Mouse (Mus musculus): ENCODE data around the gene Olfr45. TPM values are rescaled to one million over a fixed set of nuclear protein-coding genes. Genes with fewer than 3 reads are reported as not detected.

The Olfr45 gene
- not detected in 2 replicates for polyA plus RNA-seq (2015; fragmentation: Nextera tagmentation; extraction: Ambion mirVana)

DNA sequence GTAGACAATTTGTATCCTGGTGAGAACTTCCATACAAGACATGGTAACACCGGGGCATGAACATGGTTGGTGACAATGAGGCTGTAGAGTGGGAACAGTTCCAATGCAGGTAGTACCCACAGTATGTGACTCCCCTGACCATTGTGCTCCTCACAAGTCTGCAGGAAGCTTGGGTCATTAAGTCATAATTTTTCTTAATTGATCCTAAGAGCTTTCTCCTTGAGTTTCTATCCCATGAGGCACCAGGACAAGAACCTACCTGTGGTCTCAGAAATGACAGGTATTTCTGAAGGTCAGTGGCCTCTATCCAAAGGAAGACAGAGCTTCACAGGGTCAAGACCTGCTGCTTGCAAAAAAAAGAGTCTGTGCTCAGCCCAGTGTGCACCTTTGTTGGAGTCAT lies at the start of gene Olfr45:
Gene Olfr45, plus strand, starts transcription at position 301 of the 400 bp plus-strand sequence.

DNA sequence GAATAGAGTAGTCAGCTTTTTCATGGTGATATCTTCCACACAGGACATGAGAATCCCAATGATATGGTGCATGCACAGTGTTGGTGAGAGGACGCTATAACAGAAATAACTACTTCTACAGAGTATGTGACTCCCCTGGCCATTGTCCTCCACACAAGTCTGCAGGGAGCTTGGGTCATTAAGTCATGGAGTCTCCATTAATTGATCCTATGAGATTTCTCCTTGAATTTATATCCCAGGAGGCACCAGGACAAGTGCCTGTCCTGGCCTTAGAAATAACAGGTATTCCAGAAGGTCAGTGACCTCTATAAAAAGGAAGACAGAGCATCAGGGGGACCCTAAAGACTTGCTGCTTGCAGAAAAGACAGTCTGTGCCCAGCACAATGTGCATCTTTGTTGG lies 35.6 kb upstream of the Olfr45 start, which contains the start of gene Olfr53:
Gene Olfr53, plus strand, starts transcription at position 301 of the 400 bp plus-strand sequence.

DNA sequence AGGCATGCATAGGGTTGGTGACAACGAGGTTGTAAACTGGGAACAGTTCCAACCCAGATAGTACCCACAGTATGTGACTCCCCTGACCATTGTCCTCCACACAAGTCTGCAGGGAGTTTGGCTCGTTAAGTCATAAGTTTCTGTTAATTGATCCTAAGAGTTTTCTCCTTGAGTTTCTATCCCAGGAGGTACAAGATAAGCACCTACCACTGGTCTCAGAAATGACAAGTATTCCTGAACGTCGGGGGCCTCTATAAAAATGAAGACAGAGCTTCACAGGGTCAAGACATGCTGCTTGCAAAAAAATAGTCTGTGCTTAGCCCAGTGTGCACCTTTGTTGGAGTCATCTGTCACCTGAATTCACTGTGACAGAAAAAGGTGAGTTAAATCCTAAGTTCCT lies 22.1 kb upstream of the Olfr45 start, which contains the start of gene Olfr539:
Gene Olfr539, plus strand, starts transcription at position 301 of the 400 bp plus-strand sequence.

DNA sequence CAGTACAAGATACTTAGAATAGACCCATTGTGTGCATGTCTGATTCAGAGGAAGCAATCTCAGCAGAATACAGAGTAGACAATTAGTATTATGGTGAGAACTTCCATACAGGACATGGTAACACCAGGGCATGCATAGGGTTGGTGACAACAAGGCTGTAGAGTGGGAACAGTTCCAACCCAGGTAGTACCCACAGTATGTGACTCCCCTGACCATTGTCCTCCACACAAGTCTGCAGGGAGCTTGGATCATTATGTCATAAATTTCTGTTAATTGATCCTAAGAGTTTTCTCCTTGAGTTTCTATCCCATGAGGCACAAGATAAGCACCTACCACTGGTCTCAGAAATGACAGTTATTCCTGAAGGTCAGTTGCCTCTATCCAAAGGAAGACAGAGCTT lies 15.2 kb downstream of the Olfr45 start, which contains the start of gene Olfr541:
Gene Olfr541, plus strand, starts transcription at position 301 of the 400 bp plus-strand sequence.

Other genes starting within 250 kb of the Olfr45 start
- gene Olfr533, start 218.6 kb upstream of the Olfr45 start, polyA plus RNA-seq (2015; fragmentation: Nextera tagmentation; extraction: Ambion mirVana), result not detected in 2 replicates
- gene Olfr535, start 197.7 kb upstream of the Olfr45 start, polyA plus RNA-seq (2015; fragmentation: Nextera tagmentation; extraction: Ambion mirVana), result not detected in 2 replicates
- not detected in 2 replicates for gene Olfr536, start 174.6 kb upstream of the Olfr45 start, polyA plus RNA-seq (2015; fragmentation: Nextera tagmentation; extraction: Ambion mirVana)
- not detected in 2 replicates for gene Olfr538, start 114.1 kb upstream of the Olfr45 start, polyA plus RNA-seq (2015; fragmentation: Nextera tagmentation; extraction: Ambion mirVana)
- gene Olfr46, start 80.7 kb upstream of the Olfr45 start, polyA plus RNA-seq (2015; fragmentation: Nextera tagmentation; extraction: Ambion mirVana), result 0.01 TPM in 2 replicates
- gene Olfr61, start 53.0 kb upstream of the Olfr45 start, polyA plus RNA-seq (2015; fragmentation: Nextera tagmentation; extraction: Ambion mirVana), result not detected in 2 replicates
- gene Olfr53, start 35.5 kb upstream of the Olfr45 start, polyA plus RNA-seq (2015; fragmentation: Nextera tagmentation; extraction: Ambion mirVana), result not detected in 2 replicates
- gene Olfr539, start 22.0 kb upstream of the Olfr45 start, polyA plus RNA-seq (2015; fragmentation: Nextera tagmentation; extraction: Ambion mirVana), result not detected in 2 replicates
- gene Olfr541, start 15.3 kb downstream of the Olfr45 start, polyA plus RNA-seq (2015; fragmentation: Nextera tagmentation; extraction: Ambion mirVana), result not detected in 2 replicates
- 0.19 and 0.23 TPM in 2 replicates for gene Cyp2e1, start 81.8 kb downstream of the Olfr45 start, polyA plus RNA-seq (2015; fragmentation: Nextera tagmentation; extraction: Ambion mirVana)
- 0.16 TPM in 1 of 2 replicates, not detected in the other for gene Syce1, start 105.9 kb downstream of the Olfr45 start, polyA plus RNA-seq (2015; fragmentation: Nextera tagmentation; extraction: Ambion mirVana)
- 0.13 TPM in 2 replicates for gene Zfp941, start 140.2 kb downstream of the Olfr45 start, polyA plus RNA-seq (2015; fragmentation: Nextera tagmentation; extraction: Ambion mirVana)
- 0.18 TPM in 1 of 2 replicates, not detected in the other for gene Urah, start 153.1 kb downstream of the Olfr45 start, polyA plus RNA-seq (2015; fragmentation: Nextera tagmentation; extraction: Ambion mirVana)
- gene Scgb1c1, start 163.6 kb downstream of the Olfr45 start, polyA plus RNA-seq (2015; fragmentation: Nextera tagmentation; extraction: Ambion mirVana), result not detected in 2 replicates
- 0.12 and 0.16 TPM in 2 replicates for gene Odf3, start 165.9 kb downstream of the Olfr45 start, polyA plus RNA-seq (2015; fragmentation: Nextera tagmentation; extraction: Ambion mirVana)
- not detected in 2 replicates for gene Gm45785, start 174.4 kb downstream of the Olfr45 start, polyA plus RNA-seq (2015; fragmentation: Nextera tagmentation; extraction: Ambion mirVana)
- 31.8 and 36.1 TPM in 2 replicates for gene Ric8a, start 175.0 kb downstream of the Olfr45 start, polyA plus RNA-seq (2015; fragmentation: Nextera tagmentation; extraction: Ambion mirVana)
- gene Bet1l, start 175.6 kb downstream of the Olfr45 start, polyA plus RNA-seq (2015; fragmentation: Nextera tagmentation; extraction: Ambion mirVana), result 32.7 and 38.1 TPM in 2 replicates
- 159 and 163 TPM in 2 replicates for gene Psmd13, start 200.0 kb downstream of the Olfr45 start, polyA plus RNA-seq (2015; fragmentation: Nextera tagmentation; extraction: Ambion mirVana)
- 21.7 and 24.0 TPM in 2 replicates for gene Sirt3, start 200.4 kb downstream of the Olfr45 start, polyA plus RNA-seq (2015; fragmentation: Nextera tagmentation; extraction: Ambion mirVana)
- 0.55 and 1.2 TPM in 2 replicates for gene Cox8b, start 218.5 kb downstream of the Olfr45 start, polyA plus RNA-seq (2015; fragmentation: Nextera tagmentation; extraction: Ambion mirVana)
- gene Nlrp6, start 239.0 kb downstream of the Olfr45 start, polyA plus RNA-seq (2015; fragmentation: Nextera tagmentation; extraction: Ambion mirVana), result 0.08 TPM in 2 replicates

Data from spleen, postnatal 0 days (tissue).